Mouse (Mus musculus): ENCODE measurements around the gene Irf3. TPM values are rescaled to one million over a fixed set of nuclear protein-coding genes. Genes with fewer than 3 reads are reported as not detected.

Gene Irf3
- 105 and 107 TPM in 2 replicates for polyA plus RNA-seq (2012; rRNA removed)

GRCm38 (mm10) chr7:44997231-44997939 is at the start of gene Irf3:
TSS of gene Irf3 (plus strand) at chr7:44997648.
- DNase-seq, result peak; percentile 99
- Histone ChIP-seq H3K27me3 (replicated peaks; ENCODE audit: control insufficient read depth, insufficient read depth, low read length) (no peaks in the 10 kb centered on the region), H3K4me3 (ENCODE audit: insufficient read depth, low read depth, low read length) (peak within 1 kb of the TSS; percentile 93), H3K27ac (ENCODE audit: insufficient read depth, low read depth, low read length) (peak within 1 kb of the TSS; percentile 95), H3K36me3 (ENCODE audit: control insufficient read depth, insufficient read depth, low read length) (peaks cover 2% of the 10 kb centered on the region; the same call in 1 of the 2 replicates), H3K4me1 (ENCODE audit: control insufficient read depth, insufficient read depth, low read length) (peaks cover 11% of the 10 kb centered on the region; the same call in 1 of the 2 replicates)
- WGBS, result under 1% methylated on average over 43 of the region's 43 CpGs
- TF ChIP-seq CTCF (conservative IDR thresholded peaks at IDR 0.05; ENCODE audit: insufficient read depth, insufficient read length, low read depth, low read length) (no peak), POLR2A (IDR thresholded peaks at IDR 0.05; ENCODE audit: low read depth, low read length) (no peak)

- no peak for DNase-seq
- TF ChIP-seq POLR2A (IDR thresholded peaks at IDR 0.05; ENCODE audit: low read depth, low read length), result no peak
- no peak for TF ChIP-seq CTCF (conservative IDR thresholded peaks at IDR 0.05; ENCODE audit: insufficient read depth, insufficient read length, low read depth, low read length)
- no peak overlapping the region for H3K4me3 ChIP-seq (ENCODE audit: insufficient read depth, low read depth, low read length)
- H3K27ac ChIP-seq (ENCODE audit: insufficient read depth, low read depth, low read length), result no peak overlapping the region
- H3K4me1 ChIP-seq (ENCODE audit: control insufficient read depth, insufficient read depth, low read length), result 0 out of 2 replicates have a peak, but pooled peaks cover 4% of the 10 kb centered on the region
- 66% methylated on average over 6 of the region's 6 CpGs for WGBS
- no peaks in the 10 kb centered on the region for H3K36me3 ChIP-seq (ENCODE audit: control insufficient read depth, insufficient read depth, low read length)
- no peaks in the 10 kb centered on the region for H3K27me3 ChIP-seq (replicated peaks; ENCODE audit: control insufficient read depth, insufficient read depth, low read length)
Observed at GRCm38 (mm10) chr7:44949922-44950321, 47.5 kb upstream of the Irf3 start.

- peak overlapping the region; percentile 60 for H3K4me3 ChIP-seq (ENCODE audit: insufficient read depth, low read depth, low read length)
Observed at GRCm38 (mm10) chr7:44951960-44952359, 45.5 kb upstream of the Irf3 start.

GRCm38 (mm10) chr7:44952611-44953306 is 44.7 kb upstream of the Irf3 start:
- Histone ChIP-seq H3K27ac (ENCODE audit: insufficient read depth, low read depth, low read length) (no peak overlapping the region), H3K27me3 (replicated peaks; ENCODE audit: control insufficient read depth, insufficient read depth, low read length) (no peaks in the 10 kb centered on the region), H3K36me3 (ENCODE audit: control insufficient read depth, insufficient read depth, low read length) (no peaks in the 10 kb centered on the region), H3K4me3 (ENCODE audit: insufficient read depth, low read depth, low read length) (peak overlapping the region; percentile 60), H3K4me1 (ENCODE audit: control insufficient read depth, insufficient read depth, low read length) (0 out of 2 replicates have a peak, but pooled peaks cover 4% of the 10 kb centered on the region)
- WGBS, result 7% methylated on average over 24 of the region's 24 CpGs
- DNase-seq, result peak; percentile 97
- TF ChIP-seq CTCF (conservative IDR thresholded peaks at IDR 0.05; ENCODE audit: insufficient read depth, insufficient read length, low read depth, low read length), result no peak
- no peak for TF ChIP-seq POLR2A (IDR thresholded peaks at IDR 0.05; ENCODE audit: low read depth, low read length)

More at GRCm38 (mm10) chr7:44951960-44952359, 45.5 kb upstream of the Irf3 start:
- Histone ChIP-seq H3K4me1 (ENCODE audit: control insufficient read depth, insufficient read depth, low read length) (0 out of 2 replicates have a peak, but pooled peaks cover 4% of the 10 kb centered on the region), H3K36me3 (ENCODE audit: control insufficient read depth, insufficient read depth, low read length) (no peaks in the 10 kb centered on the region), H3K27ac (ENCODE audit: insufficient read depth, low read depth, low read length) (peak overlapping the region; percentile 45), H3K27me3 (replicated peaks; ENCODE audit: control insufficient read depth, insufficient read depth, low read length) (no peaks in the 10 kb centered on the region)
- WGBS, result under 1% methylated on average over 10 of the region's 10 CpGs
- DNase-seq, result peak; percentile 90
- TF ChIP-seq POLR2A (IDR thresholded peaks at IDR 0.05; ENCODE audit: low read depth, low read length) (no peak), CTCF (conservative IDR thresholded peaks at IDR 0.05; ENCODE audit: insufficient read depth, insufficient read length, low read depth, low read length) (no peak)

- 0 out of 2 replicates have a peak, but pooled peaks cover 4% of the 10 kb centered on the region for H3K4me1 ChIP-seq (ENCODE audit: control insufficient read depth, insufficient read depth, low read length)
- H3K36me3 ChIP-seq (ENCODE audit: control insufficient read depth, insufficient read depth, low read length), result no peaks in the 10 kb centered on the region
- no peak for TF ChIP-seq CTCF (conservative IDR thresholded peaks at IDR 0.05; ENCODE audit: insufficient read depth, insufficient read length, low read depth, low read length)
- TF ChIP-seq POLR2A (IDR thresholded peaks at IDR 0.05; ENCODE audit: low read depth, low read length), result no peak
- H3K4me3 ChIP-seq (ENCODE audit: insufficient read depth, low read depth, low read length), result no peak overlapping the region
- no peak overlapping the region for H3K27ac ChIP-seq (ENCODE audit: insufficient read depth, low read depth, low read length)
- WGBS, result 73% methylated on average over 14 of the region's 14 CpGs
- no peak for DNase-seq
- H3K27me3 ChIP-seq (replicated peaks; ENCODE audit: control insufficient read depth, insufficient read depth, low read length), result no peaks in the 10 kb centered on the region
Observed at GRCm38 (mm10) chr7:44953561-44953960, 43.9 kb upstream of the Irf3 start.

- DNase-seq, result no peak
- no peak overlapping the region for H3K4me3 ChIP-seq (ENCODE audit: insufficient read depth, low read depth, low read length)
- 88% methylated on average over 12 of the region's 12 CpGs for WGBS
- H3K27me3 ChIP-seq (replicated peaks; ENCODE audit: control insufficient read depth, insufficient read depth, low read length), result no peaks in the 10 kb centered on the region
- no peak overlapping the region for H3K27ac ChIP-seq (ENCODE audit: insufficient read depth, low read depth, low read length)
- no peaks in the 10 kb centered on the region for H3K36me3 ChIP-seq (ENCODE audit: control insufficient read depth, insufficient read depth, low read length)
- TF ChIP-seq CTCF (conservative IDR thresholded peaks at IDR 0.05; ENCODE audit: insufficient read depth, insufficient read length, low read depth, low read length), result no peak
- no peak for TF ChIP-seq POLR2A (IDR thresholded peaks at IDR 0.05; ENCODE audit: low read depth, low read length)
- 0 out of 2 replicates have a peak, but pooled peaks cover 4% of the 10 kb centered on the region for H3K4me1 ChIP-seq (ENCODE audit: control insufficient read depth, insufficient read depth, low read length)
Observed at GRCm38 (mm10) chr7:44954091-44954885, 43.2 kb upstream of the Irf3 start.
